Mouse (Mus musculus) bone marrow macrophage, adult 2 months (primary cell): ENCODE measurements around the gene Aff3.

Source experiments
- CTCF ChIP-seq: IDR thresholded peaks from 2 replicates; pipeline ENCODE4 v1.5.1; 2012; ENCODE audit warnings: low read depth, mild to moderate bottlenecking, low read length, moderate library complexity
- POLR2A ChIP-seq: IDR thresholded peaks from 2 replicates; pipeline ENCODE4 v1.6.1; 2012; ENCODE audit warnings: mild to moderate bottlenecking, low read depth, low read length, borderline replicate concordance

DNA sequence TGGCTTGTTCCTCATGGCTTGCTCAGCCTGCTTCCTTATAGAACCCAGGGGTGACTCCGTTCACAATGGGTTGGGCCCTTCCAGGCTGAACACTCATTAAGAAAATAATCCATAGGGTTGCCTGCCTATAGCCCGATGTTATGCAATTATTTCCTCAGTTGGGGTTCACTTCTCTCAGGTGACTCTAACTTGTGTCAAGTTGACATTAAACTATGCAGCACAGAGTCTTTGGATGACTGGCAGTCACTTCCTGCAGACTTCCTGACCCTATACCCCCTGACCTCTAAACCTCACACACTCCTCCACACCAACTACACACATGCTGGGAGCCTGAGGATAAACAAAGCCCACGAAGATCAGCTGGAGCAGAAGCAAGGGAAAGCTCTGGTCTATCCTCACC is 15.6 kb downstream of the Aff3 start:
- TF ChIP-seq CTCF (no peak), POLR2A (no peak)
